Mouse (Mus musculus) intestine, embryonic 14.5 days (tissue): ENCODE data around the gene Rxrg. TPM values are rescaled to one million over a fixed set of nuclear protein-coding genes. Genes with fewer than 3 reads are reported as not detected.
A peak's percentile ranks its signal among the peaks of the same experiment; 100 is the strongest.

Source experiments
- ATAC-seq: fragments of 200-750 bp; cut with Nextera tagmentation; replicated peaks from 2 replicates; pipeline ENCODE4 v1.8.0; 2017; ENCODE audit warnings: low read depth, moderate number of reproducible peaks, moderate TSS enrichment, moderate library complexity; ENCODE audit not compliant: low FRiP score, low TSS enrichment
- DNase-seq: peaks from one replicate; pipeline ENCODE4 v3.0.0-alpha.2; 2018; ENCODE audit warnings: low spot score
- H3K27ac ChIP-seq: fragments of 300-500 bp; sonication (generic); 2 replicates; pipeline ENCODE4 v1.5.1; 2014; ENCODE audit warnings: low read depth, mild to moderate bottlenecking, control low read depth
- H3K27me3 ChIP-seq: fragments of 300-500 bp; sonication (generic); replicated peaks from 2 replicates; pipeline ENCODE4 v1.6.1; 2014; ENCODE audit warnings: low read length, control low read depth; ENCODE audit not compliant: control insufficient read depth, insufficient read depth
- H3K36me3 ChIP-seq: fragments of 300-500 bp; sonication (generic); 2 replicates; pipeline ENCODE4 v1.6.1; 2014; ENCODE audit warnings: low read length, control low read depth; ENCODE audit not compliant: control insufficient read depth, insufficient read depth
- H3K4me1 ChIP-seq: fragments of 300-500 bp; sonication (generic); replicated peaks from 2 replicates; pipeline ENCODE4 v1.6.1; 2014; ENCODE audit warnings: low read length, control low read depth, mixed read lengths; ENCODE audit not compliant: control insufficient read depth, insufficient read depth
- H3K4me2 ChIP-seq: fragments of 300-500 bp; sonication (generic); 2 replicates; pipeline ENCODE4 v1.6.1; 2014; ENCODE audit warnings: low read length
- H3K4me3 ChIP-seq: fragments of 300-500 bp; sonication (generic); 2 replicates; pipeline ENCODE4 v1.5.1; 2014; ENCODE audit warnings: low read depth, low read length, control low read depth, mixed read lengths
- H3K9ac ChIP-seq: fragments of 300-500 bp; sonication (generic); 2 replicates; pipeline ENCODE4 v1.6.1; 2014; ENCODE audit warnings: mild to moderate bottlenecking, low read length
- H3K9me3 ChIP-seq: fragments of 300-500 bp; sonication (generic); 2 replicates; pipeline ENCODE4 v1.6.1; 2016; ENCODE audit warnings: low read length, control low read depth; ENCODE audit not compliant: control insufficient read depth
- WGBS: fragments of 180-500 bp; shearing (Covaris S2); extraction: QIAGEN DNeasy Blood & Tissue Kit; methylation state at CpG from one replicate; pipeline ENCODE4 v1.1.7; 2014; 5-methylcytosine and 5-hydroxymethylcytosine counted together
- polyA plus RNA-seq: library from polyadenylated mRNA; unstranded; fragments of >200 nt; fragmentation: Nextera tagmentation; extraction: Ambion mirVana; gene quantifications from 2 replicates; pipeline ENCODE4 v1.2.1, GENCODE M21; 2014

Rxrg gene
- polyA plus RNA-seq, 1 experiment from 2014 or later: 1.5 TPM

DNA sequence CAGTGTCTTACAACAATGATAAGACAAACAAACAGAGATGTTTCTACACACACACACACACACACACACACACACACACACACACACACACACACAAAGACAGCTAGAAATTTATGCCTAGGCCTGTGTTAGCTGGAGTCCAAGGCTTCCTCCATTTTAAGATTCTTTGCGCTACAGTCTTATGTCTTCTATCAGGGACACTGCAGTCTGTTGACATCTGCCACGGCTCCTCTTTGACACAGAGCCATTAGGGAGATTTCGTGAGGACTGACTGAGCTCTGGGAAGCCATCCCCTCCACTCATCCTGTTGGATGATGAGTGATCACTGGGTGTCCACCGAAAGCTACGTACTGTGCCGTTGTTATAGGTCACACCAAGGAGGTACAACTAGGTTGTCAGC lies 33.6 kb downstream of the Rxrg start:
- ATAC-seq (no peak), DNase-seq (no peak)
- no peak overlapping the region for H3K4me3 ChIP-seq
- H3K4me2 ChIP-seq: no peak overlapping the region
- no peaks in the 10 kb centered on the region for H3K4me1 ChIP-seq
- H3K9me3 ChIP-seq: no peaks in the 10 kb centered on the region
- no peak overlapping the region for H3K9ac ChIP-seq
- no peaks in the 10 kb centered on the region for H3K36me3 ChIP-seq
- WGBS: 87% methylated on average over 6 of the region's 6 CpGs
- no peak overlapping the region for H3K27ac ChIP-seq
- no peaks in the 10 kb centered on the region for H3K27me3 ChIP-seq

DNA sequence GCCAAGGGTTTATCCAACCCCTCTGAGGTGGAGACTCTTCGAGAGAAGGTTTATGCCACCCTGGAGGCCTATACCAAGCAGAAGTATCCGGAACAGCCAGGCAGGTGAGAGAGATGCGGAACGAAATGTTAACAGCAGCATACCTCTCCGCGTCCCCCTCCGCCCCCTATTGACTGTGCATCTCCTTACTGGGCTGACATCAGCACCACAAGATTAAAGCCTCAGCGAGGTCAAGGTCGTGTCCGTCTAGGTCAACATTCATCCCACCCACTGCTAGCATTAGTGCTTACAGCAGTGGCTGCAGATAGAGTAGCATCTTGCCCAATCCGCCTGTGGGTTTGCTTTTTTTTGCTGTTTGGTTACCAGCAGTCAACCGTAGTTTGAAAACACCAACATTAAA lies 37.5 kb downstream of the Rxrg start:
- Histone ChIP-seq H3K4me2 (no peak overlapping the region), H3K9ac (no peak overlapping the region), H3K27me3 (no peaks in the 10 kb centered on the region), H3K9me3 (no peaks in the 10 kb centered on the region), H3K36me3 (no peaks in the 10 kb centered on the region), H3K4me1 (no peaks in the 10 kb centered on the region), H3K4me3 (no peak overlapping the region), H3K27ac (no peak overlapping the region)
- no peak for DNase-seq
- no peak for ATAC-seq
- 51% methylated on average over 12 of the region's 12 CpGs for WGBS

DNA sequence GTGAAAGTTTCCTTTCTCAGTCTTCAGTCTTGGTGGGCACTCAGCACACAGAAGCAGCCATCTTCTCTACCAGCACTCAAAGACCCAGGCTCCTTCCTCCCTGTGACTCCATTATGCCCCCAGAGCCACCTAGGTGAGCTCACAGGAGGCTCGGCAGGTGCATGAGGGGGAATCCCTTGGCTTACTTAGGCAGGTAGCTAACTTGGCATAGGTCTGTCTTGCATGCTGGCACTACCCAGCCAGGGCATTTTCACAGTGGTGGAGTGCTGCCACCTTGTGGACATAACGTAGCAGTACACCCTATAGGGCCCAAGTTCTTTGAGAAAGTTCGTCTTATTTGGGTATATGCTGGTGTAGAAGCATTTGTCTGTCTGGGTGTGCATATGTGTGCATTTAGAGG lies 38.8 kb downstream of the Rxrg start:
- Histone ChIP-seq H3K36me3 (no peaks in the 10 kb centered on the region), H3K27ac (no peak overlapping the region), H3K4me3 (no peak overlapping the region), H3K27me3 (no peaks in the 10 kb centered on the region), H3K4me1 (no peaks in the 10 kb centered on the region), H3K9me3 (no peaks in the 10 kb centered on the region), H3K4me2 (no peak overlapping the region), H3K9ac (no peak overlapping the region)
- WGBS: 20% methylated on average over 3 of the region's 3 CpGs
- DNase-seq (peak; percentile 76), ATAC-seq (no peak; the same call in 1 of the 2 replicates)

DNA sequence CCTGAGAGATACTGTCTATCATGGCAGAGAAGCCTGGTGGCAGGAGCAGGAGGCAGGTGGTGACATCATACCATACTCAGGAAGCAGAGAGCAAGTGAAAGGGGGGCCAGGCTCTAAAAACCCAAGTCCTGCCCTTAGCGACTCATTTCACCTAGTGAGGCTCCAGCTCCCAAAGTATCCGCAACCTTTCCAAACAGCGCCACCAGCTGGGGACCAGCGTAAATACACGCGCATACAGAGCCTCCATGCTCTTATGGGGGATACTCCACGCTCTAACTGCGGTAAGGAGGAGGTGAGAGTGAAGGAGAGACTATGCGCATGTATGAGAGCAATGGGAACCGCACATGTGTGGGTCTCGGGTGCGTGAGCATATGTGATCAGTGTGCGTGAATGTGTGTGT lies 39.9 kb downstream of the Rxrg start:
- Histone ChIP-seq H3K27ac (no peak overlapping the region), H3K27me3 (no peaks in the 10 kb centered on the region), H3K9me3 (no peaks in the 10 kb centered on the region), H3K36me3 (no peaks in the 10 kb centered on the region), H3K4me2 (no peak overlapping the region), H3K4me1 (no peaks in the 10 kb centered on the region), H3K4me3 (no peak overlapping the region), H3K9ac (no peak overlapping the region)
- 33% methylated on average over 13 of the region's 13 CpGs for WGBS
- DNase-seq (peak; percentile 68), ATAC-seq (no peak)

DNA sequence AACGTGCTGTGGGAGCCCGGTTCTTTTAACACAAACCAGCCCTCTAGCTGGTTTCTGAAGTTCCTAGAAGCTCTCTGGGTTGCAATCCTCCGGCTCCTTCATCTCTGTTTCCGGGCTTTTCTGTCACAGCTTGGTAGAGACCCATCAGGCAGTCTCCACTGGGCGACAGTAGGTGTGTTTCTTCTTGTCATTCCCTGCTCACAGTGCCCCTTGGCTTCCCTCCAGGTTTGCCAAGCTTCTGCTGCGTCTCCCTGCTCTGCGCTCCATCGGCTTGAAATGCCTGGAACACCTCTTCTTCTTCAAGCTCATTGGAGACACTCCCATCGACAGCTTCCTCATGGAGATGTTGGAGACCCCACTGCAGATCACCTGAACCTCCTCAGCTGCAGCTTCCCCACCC lies 40.7 kb downstream of the Rxrg start:
- 52% methylated on average over 9 of the region's 9 CpGs for WGBS
- Histone ChIP-seq H3K9ac (no peak overlapping the region), H3K4me2 (no peak overlapping the region), H3K4me1 (no peaks in the 10 kb centered on the region), H3K4me3 (no peak overlapping the region), H3K9me3 (no peaks in the 10 kb centered on the region), H3K36me3 (no peaks in the 10 kb centered on the region), H3K27ac (no peak overlapping the region), H3K27me3 (no peaks in the 10 kb centered on the region)
- ATAC-seq (no peak), DNase-seq (no peak)

DNA sequence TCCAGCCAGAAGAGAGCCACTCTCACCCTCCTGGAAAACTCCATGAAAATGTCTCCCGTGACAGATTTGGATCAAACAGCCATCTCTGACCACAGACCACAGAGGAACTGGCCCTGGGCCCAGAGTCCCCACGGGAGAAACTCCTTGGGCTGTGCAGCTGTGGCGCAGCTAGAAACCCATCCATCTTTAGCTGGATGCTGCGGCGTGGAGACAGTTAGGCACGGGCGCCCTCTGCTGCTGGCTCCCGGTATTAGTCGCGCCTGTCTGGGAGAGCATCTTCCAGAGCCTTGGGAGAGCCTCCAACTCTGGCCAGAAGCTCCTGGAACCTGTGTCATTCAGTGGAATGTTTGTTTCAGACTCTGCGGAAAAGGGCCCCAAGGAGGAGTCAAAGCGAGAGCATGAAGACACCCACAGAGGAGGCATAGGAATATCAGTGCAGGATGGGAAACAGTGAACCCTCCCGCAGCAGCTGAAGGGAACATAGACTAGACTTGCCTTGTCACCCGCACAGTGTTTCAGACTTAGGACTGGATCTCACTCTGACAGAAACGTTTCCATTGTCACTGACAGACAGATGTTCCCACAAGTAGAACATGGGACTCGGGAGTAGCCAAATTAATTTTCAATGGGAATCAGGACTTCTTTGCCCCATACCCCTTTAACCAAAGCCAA lies 46.8 kb downstream of the Rxrg start:
- DNase-seq (peak; percentile 96), ATAC-seq (peak; percentile 40; the same call in 1 of the 2 replicates)
- no peak overlapping the region for H3K27ac ChIP-seq
- no peak overlapping the region for H3K4me3 ChIP-seq
- H3K27me3 ChIP-seq: 0 out of 2 replicates have a peak, but pooled peaks cover 2% of the 10 kb centered on the region
- WGBS: 17% methylated on average over 16 of the region's 16 CpGs
- H3K9me3 ChIP-seq: no peaks in the 10 kb centered on the region
- no peak overlapping the region for H3K9ac ChIP-seq
- peaks cover 5% of the 10 kb centered on the region; the same call in 1 of the 2 replicates for H3K4me1 ChIP-seq
- H3K4me2 ChIP-seq: peak overlapping the region; percentile 7; the same call in 1 of the 2 replicates
- no peaks in the 10 kb centered on the region for H3K36me3 ChIP-seq

DNA sequence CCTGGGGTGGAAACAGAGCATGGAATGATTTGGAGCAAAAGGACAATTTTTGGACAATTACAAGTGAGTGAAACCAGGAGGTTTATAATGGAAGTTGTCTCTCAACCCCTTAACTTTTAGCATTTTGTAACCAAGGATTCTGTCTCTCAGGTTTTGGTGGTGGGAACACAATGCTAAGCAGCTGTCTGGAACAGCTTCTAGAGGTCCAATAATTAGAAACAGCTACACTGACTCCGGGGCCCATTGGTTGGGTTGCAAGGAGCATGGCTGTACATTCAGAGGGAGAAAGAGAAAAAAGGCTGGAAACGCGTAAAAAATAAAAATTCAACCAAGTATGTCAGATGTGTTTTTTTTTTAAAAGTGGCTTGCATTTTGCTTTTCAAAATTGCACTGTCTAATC lies 50.5 kb downstream of the Rxrg start:
- Histone ChIP-seq H3K9me3 (no peaks in the 10 kb centered on the region), H3K9ac (no peak overlapping the region), H3K4me2 (no peak overlapping the region), H3K27me3 (0 out of 2 replicates have a peak, but pooled peaks cover 2% of the 10 kb centered on the region), H3K27ac (no peak overlapping the region), H3K36me3 (no peaks in the 10 kb centered on the region), H3K4me3 (no peak overlapping the region), H3K4me1 (peaks cover 5% of the 10 kb centered on the region; the same call in 1 of the 2 replicates)
- WGBS: 93% methylated on average over 3 of the region's 3 CpGs
- DNase-seq (no peak), ATAC-seq (no peak)

DNA sequence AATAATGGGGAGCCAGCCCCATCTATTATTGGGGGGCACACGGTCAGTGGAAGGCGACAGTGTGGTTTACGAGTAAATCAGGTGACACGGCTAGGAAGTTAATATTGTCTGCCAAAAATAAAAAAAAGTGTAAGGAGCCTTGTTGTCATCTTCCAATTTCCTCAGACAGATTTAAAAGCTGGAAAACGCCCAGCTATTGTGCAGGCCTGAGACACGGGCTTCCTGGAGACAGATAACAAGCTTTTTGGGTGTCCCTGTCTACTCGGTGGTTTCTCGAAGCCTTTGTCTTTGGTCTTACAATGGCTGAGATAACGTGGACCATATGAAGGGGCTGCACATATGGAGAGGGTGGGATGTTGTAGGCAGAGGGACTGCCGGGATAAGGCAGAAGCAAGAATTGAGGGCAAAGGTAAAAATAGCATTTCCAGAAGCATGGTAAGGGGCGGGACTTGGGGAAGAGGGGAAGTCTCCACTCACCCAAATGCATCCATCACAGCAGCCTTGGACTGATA lies 51.0 kb downstream of the Rxrg start:
- H3K36me3 ChIP-seq: no peaks in the 10 kb centered on the region
- H3K4me2 ChIP-seq: no peak overlapping the region
- H3K9ac ChIP-seq: no peak overlapping the region
- no peaks in the 10 kb centered on the region for H3K9me3 ChIP-seq
- ATAC-seq (no peak), DNase-seq (no peak)
- H3K27me3 ChIP-seq: 0 out of 2 replicates have a peak, but pooled peaks cover 2% of the 10 kb centered on the region
- WGBS: 78% methylated on average over 11 of the region's 11 CpGs
- H3K4me1 ChIP-seq: peaks cover 5% of the 10 kb centered on the region; the same call in 1 of the 2 replicates
- no peak overlapping the region for H3K27ac ChIP-seq
- H3K4me3 ChIP-seq: no peak overlapping the region

DNA sequence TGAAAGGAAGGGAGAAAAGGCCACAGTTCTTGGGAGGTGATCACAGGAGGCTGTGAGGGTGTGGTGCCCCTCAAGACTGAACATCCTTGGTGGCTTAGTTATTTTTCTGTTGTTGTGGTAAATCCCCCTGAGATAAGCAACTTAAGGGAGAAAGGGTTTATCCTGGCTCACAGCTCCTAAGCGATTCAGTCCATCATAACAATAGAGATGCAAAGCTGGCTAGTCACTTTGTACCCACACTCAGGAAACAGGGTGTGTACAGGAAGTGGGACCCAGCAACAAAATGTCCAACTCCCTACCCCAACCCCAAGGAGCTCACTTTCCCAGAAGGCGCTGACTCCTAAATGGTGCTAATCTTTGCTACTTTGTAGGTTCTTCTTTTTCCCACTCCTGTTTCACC lies 54.2 kb downstream of the Rxrg start:
- no peak for DNase-seq
- 70% methylated on average over 2 of the region's 2 CpGs for WGBS
- Histone ChIP-seq H3K9me3 (no peaks in the 10 kb centered on the region), H3K27ac (no peak overlapping the region), H3K9ac (no peak overlapping the region), H3K4me3 (no peak overlapping the region), H3K4me1 (no peaks in the 10 kb centered on the region), H3K27me3 (0 out of 2 replicates have a peak, but pooled peaks cover 2% of the 10 kb centered on the region), H3K36me3 (no peaks in the 10 kb centered on the region), H3K4me2 (no peak overlapping the region)
- ATAC-seq: no peak
